Mouse (Mus musculus): ENCODE measurements around the gene Nars2. TPM values are rescaled to one million over a fixed set of nuclear protein-coding genes. Genes with fewer than 3 reads are reported as not detected.

Nars2 gene
- polyA plus RNA-seq, 1 experiment from 2014 or later = 13.4 TPM

DNA sequence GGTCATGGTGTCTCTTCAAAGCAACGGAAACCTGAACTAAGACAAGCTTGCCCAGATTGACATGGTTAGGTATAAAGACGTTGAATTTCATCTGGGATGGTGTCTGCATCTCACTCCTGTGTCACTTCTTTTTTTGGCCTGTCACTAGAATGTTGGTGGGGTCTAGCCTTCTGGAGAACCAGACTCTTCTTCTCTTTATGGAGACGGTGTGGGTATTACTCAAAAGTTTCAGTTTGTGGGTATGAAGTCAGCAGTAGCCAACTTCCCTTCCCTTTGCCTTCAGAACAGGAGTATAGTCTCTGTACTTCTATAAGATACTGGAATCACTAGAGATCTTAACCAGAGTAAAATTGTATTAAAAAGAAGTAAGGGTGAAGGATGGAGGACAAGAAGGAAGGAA, 156.8 kb downstream of the Nars2 start:
- no peak for ATAC-seq (replicated peaks; ENCODE audit: insufficient number of reproducible peaks, insufficient read depth, low FRiP score, low read depth)
- H3K9ac ChIP-seq = no peak overlapping the region
- no peaks in the 10 kb centered on the region for H3K9me3 ChIP-seq (replicated peaks)
- peaks cover 6% of the 10 kb centered on the region; the same call in 1 of the 2 replicates for H3K4me1 ChIP-seq (replicated peaks)
- 86% methylated on average over 3 of the region's 3 CpGs for WGBS
- H3K27ac ChIP-seq = no peak overlapping the region
- H3K27me3 ChIP-seq = no peaks in the 10 kb centered on the region
- no peak overlapping the region for H3K4me3 ChIP-seq
- no peaks in the 10 kb centered on the region for H3K36me3 ChIP-seq
- no peak overlapping the region for H3K4me2 ChIP-seq

Other genes starting within 250 kb of the Nars2 start
- gene Gab2, start 130.1 kb downstream of the Nars2 start, polyA plus RNA-seq (2015; fragmentation: Nextera tagmentation; extraction: Ambion mirVana) = 6.1 and 8.0 TPM in 2 replicates

Data from heart, embryonic 15.5 days (tissue).